Mouse (Mus musculus) small intestine, adult 2 months (tissue): ENCODE measurements at regions not wholly inside any gene's neighbourhood (a gene's known extent, or its start where the extent isn't known, plus 50 kb on each side); places are given as distances from the start of the nearest gene placed in this dataset.

Experiments used
- CTCF ChIP-seq: fragments of 200-500 bp; IDR thresholded peaks from 2 replicates; pipeline ENCODE4 v1.5.1; 2012; ENCODE audit warnings: low read depth, mild to moderate bottlenecking, control low read depth, inconsistent platforms, low read length, moderate library complexity, mixed read lengths; ENCODE audit not compliant: insufficient replicate concordance, insufficient read length; ENCODE audit errors: extremely low read depth
- POLR2A ChIP-seq: fragments of 200-500 bp; IDR thresholded peaks from 2 replicates; pipeline ENCODE4 v1.6.1; 2012; ENCODE audit warnings: low read depth, mild to moderate bottlenecking, control low read depth, inconsistent platforms, low read length, moderate library complexity

DNA sequence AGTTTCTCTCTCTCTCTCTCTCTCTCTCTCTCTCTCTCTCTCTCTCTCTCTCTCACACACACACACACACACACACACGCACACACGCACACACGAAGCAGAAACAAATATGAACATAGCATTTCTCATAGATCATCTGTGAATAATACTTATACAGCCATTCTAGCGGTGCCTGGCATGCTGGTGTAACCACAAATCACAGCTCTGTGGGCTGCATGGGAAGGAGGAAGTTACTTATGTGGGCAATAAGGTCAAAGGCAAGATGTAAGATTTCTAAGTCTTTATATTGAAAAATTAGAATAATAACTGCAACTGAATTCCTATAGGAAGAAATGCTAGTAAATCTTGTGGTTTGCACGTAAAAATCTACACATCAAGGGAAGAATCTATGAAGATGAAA is 228.7 kb downstream of the Ccdc91 start:
- no peak for TF ChIP-seq POLR2A
- no peak for TF ChIP-seq CTCF
